Comparison of ENCODE assay signal across 9 mouse cellular contexts in the genomic region with DNA sequence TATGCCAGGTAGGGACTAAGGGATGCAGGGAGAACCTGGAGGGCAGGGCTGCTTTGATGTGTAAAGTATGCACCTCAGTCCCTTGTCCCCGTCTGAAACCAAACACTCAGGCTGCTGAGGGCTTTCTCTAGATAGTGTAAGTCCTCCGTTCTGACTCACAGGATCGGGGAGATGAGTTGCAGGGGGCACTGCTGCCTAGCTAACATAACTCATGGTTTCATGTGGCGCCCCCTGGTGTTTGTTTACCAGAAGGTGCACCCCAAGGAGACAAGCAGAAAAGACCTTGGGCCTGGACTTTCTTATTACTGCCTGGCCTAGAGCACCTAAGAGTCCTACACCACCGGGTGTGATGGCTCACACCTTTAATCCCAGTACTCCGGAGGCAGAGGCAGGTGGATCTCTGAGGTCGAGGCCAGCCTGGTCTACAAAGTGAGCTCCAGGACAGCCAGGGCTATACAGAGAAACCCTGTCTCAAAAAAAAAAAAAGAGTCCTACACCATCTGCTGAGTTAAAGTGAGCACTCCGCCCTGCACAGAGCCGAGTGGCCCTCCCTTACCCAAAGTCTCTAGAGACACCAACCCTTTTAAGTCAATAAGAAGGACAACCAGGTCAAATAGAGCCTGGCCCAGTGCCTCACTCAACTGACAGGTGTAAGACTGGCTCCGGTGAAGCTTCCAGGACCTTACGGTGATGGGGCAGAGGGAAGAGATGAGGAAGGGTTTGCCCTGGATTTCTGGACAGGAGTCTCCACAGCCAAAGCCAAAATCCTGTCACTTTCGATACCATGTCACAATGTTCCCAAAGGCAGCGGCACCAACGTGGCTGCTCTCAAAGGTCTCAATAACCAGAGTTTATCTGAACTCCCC. TPM values are rescaled to one million over a fixed set of nuclear protein-coding genes. Genes with fewer than 3 reads are reported as not detected.
DNase-seq lines count a peak whose midpoint lies in the region; ATAC-seq and TF ChIP-seq lines count a peak whose summit lies in the region.
"Had no signal": no experiment of that assay in that cellular context is flagged by ENCODE, and none has a peak within 500 bp of the region (broad histone marks: within the 10 kb centered on the region; RNA-seq: fewer than 3 reads in every experiment).

No protein-coding gene starts in this region.

- peak; percentile 55; the same call in 1 of the 2 replicates for TF ChIP-seq CTCF in brain, embryonic 14.5 days (IDR thresholded peaks at IDR 0.05; ENCODE audit: borderline replicate concordance, extremely low read depth, insufficient read depth, insufficient read length)
- peak; percentile 50 for TF ChIP-seq CTCF in midbrain, postnatal 0 days (IDR thresholded peaks at IDR 0.05)

- H3K4me3 ChIP-seq in midbrain, postnatal 0 days (ENCODE audit: low read depth, low read length) = no peak overlapping the region

- no peak overlapping the region for H3K27ac ChIP-seq in midbrain, postnatal 0 days (ENCODE audit: low read depth, low read length)

- no peaks in the 10 kb centered on the region for H3K9me3 ChIP-seq in midbrain, postnatal 0 days (ENCODE audit: low read length)

- no peak for TF ChIP-seq POLR2A in brain, embryonic 14.5 days (IDR thresholded peaks at IDR 0.05; ENCODE audit: borderline replicate concordance, extremely low read depth, insufficient read depth, insufficient read length, poor library complexity, severe bottlenecking)

- H3K4me2 ChIP-seq in midbrain, postnatal 0 days (ENCODE audit: low read depth, low read length, poor library complexity, severe bottlenecking) = no peak overlapping the region

- H3K4me1 ChIP-seq in midbrain, postnatal 0 days (ENCODE audit: insufficient read depth, low read length) = no peaks in the 10 kb centered on the region

- 59% methylated on average over 14 of the region's 14 CpGs for WGBS in midbrain, postnatal 0 days

- no peak overlapping the region for H3K9ac ChIP-seq in midbrain, postnatal 0 days (replicated peaks; ENCODE audit: low read length, poor library complexity, severe bottlenecking)

- peak; percentile 26 to 56 for DNase-seq in left cerebral cortex, adult 18-20 months (ENCODE audit: low spot score in 2 of 2)
- no peak for DNase-seq in left cerebral cortex, adult 11 months (ENCODE audit: low spot score)
- DNase-seq in MN1 (ENCODE audit: low spot score) = peak; percentile 49
- DNase-seq in brain, embryonic 14.5 days (ENCODE audit: low read depth) = peak; percentile 39
- DNase-seq in kidney, postnatal 36 days = peak; percentile 39 to 75
- DNase-seq in midbrain, postnatal 0 days (ENCODE audit: low spot score) = peak; percentile 29
- peak; percentile 92 for DNase-seq in thymus, postnatal 4 days
- DNase-seq in layer of hippocampus, adult 8-10 months (ENCODE audit: low spot score in 2 of 2) = no peak

- no peaks in the 10 kb centered on the region for H3K27me3 ChIP-seq in midbrain, postnatal 0 days (ENCODE audit: insufficient read depth, low read length)

- ATAC-seq in midbrain, postnatal 0 days (ENCODE audit: low FRiP score) = no peak

- no peaks in the 10 kb centered on the region for H3K36me3 ChIP-seq in midbrain, postnatal 0 days (ENCODE audit: insufficient read depth, low read length)

RNA-seq across cellular contexts. Expression of a gene that starts 0.6 kb away (rescaled TPM):
- not detected for total RNA-seq in left cerebral cortex, adult 18-20 months (2021)
- 0.01 and 0.04 TPM in 2 replicates for polyA plus RNA-seq in brain, embryonic 14.5 days (2012; rRNA removed)
- 0.16 and 0.24 TPM in 2 replicates for total RNA-seq in midbrain, postnatal 0 days (2014; rRNA removed)
- polyA plus RNA-seq in midbrain, postnatal 0 days (2015; fragmentation: Nextera tagmentation; extraction: Ambion mirVana) = not detected in 2 replicates
- total RNA-seq in layer of hippocampus, adult 8-10 months (2022) = under 1 TPM in 1 of 4 experiments, not detected in 3; 0.14 TPM
- polyA plus RNA-seq: heart, embryonic 16.5 days had no signal

RNA-seq across cellular contexts. Expression of a gene that starts 13.1 kb away (rescaled TPM):
- total RNA-seq in left cerebral cortex, adult 18-20 months (2021) = 1 to 10 TPM; 8.9 to 9.7 TPM
- polyA plus RNA-seq in brain, embryonic 14.5 days (2012; rRNA removed) = 4.2 and 6.0 TPM in 2 replicates
- total RNA-seq in midbrain, postnatal 0 days (2014; rRNA removed) = 9.1 and 9.5 TPM in 2 replicates
- 5.3 and 7.5 TPM in 2 replicates for polyA plus RNA-seq in midbrain, postnatal 0 days (2015; fragmentation: Nextera tagmentation; extraction: Ambion mirVana)
- 10 to 100 TPM in 2 of 4 experiments, 1 to 10 TPM in 2; 9.0 to 10.2 (median 9.8) TPM for total RNA-seq in layer of hippocampus, adult 8-10 months (2022)

RNA-seq across cellular contexts. Expression of a gene that starts 21.6 kb away (rescaled TPM):
- total RNA-seq in left cerebral cortex, adult 18-20 months (2021) = 100 to 1,000 TPM; 485 to 490 TPM
- 664 and 715 TPM in 2 replicates for polyA plus RNA-seq in brain, embryonic 14.5 days (2012; rRNA removed)
- 925 and 964 TPM in 2 replicates for total RNA-seq in midbrain, postnatal 0 days (2014; rRNA removed)
- 700 and 703 TPM in 2 replicates for polyA plus RNA-seq in midbrain, postnatal 0 days (2015; fragmentation: Nextera tagmentation; extraction: Ambion mirVana)
- 100 to 1,000 TPM; 426 to 450 (median 442) TPM for total RNA-seq in layer of hippocampus, adult 8-10 months (2022)

RNA-seq across cellular contexts. Expression of a gene that starts 31.6 kb away (rescaled TPM):
- total RNA-seq in left cerebral cortex, adult 18-20 months (2021) = 100 to 1,000 TPM in 1 of 2 experiments, 10 to 100 TPM in 1; 99.3 to 112 TPM
- 726 and 1,077 TPM in 2 replicates for polyA plus RNA-seq in brain, embryonic 14.5 days (2012; rRNA removed)
- 552 and 1,117 TPM in 2 replicates for total RNA-seq in midbrain, postnatal 0 days (2014; rRNA removed)
- 114 and 126 TPM in 2 replicates for polyA plus RNA-seq in midbrain, postnatal 0 days (2015; fragmentation: Nextera tagmentation; extraction: Ambion mirVana)
- 10 to 100 TPM; 71.4 to 92.2 (median 75.7) TPM for total RNA-seq in layer of hippocampus, adult 8-10 months (2022)

RNA-seq across cellular contexts. Expression of a gene that starts 37.4 kb away (rescaled TPM):
- 10 to 100 TPM; 62.8 to 63.7 TPM for total RNA-seq in left cerebral cortex, adult 18-20 months (2021)
- polyA plus RNA-seq in brain, embryonic 14.5 days (2012; rRNA removed) = 120 and 164 TPM in 2 replicates
- total RNA-seq in midbrain, postnatal 0 days (2014; rRNA removed) = 163 and 242 TPM in 2 replicates
- polyA plus RNA-seq in midbrain, postnatal 0 days (2015; fragmentation: Nextera tagmentation; extraction: Ambion mirVana) = 42.0 and 46.2 TPM in 2 replicates
- 10 to 100 TPM; 48.9 to 64.2 (median 56.8) TPM for total RNA-seq in layer of hippocampus, adult 8-10 months (2022)

Comparison
In these comparisons a context has a peak if more than half of its experiments do, and no peak if none do; other contexts are left out.
1. DNase-seq: peak in left cerebral cortex, adult 18-20 months (2 of 2), MN1 (single experiment), brain, embryonic 14.5 days (single experiment), kidney, postnatal 36 days (2 of 2), midbrain, postnatal 0 days (single experiment) and thymus, postnatal 4 days (single experiment); none in left cerebral cortex, adult 11 months (single experiment) and layer of hippocampus, adult 8-10 months (0 of 2).